Mouse (Mus musculus) ES-E14 (cell line): ENCODE measurements around the gene Kcnk5. TPM values are rescaled to one million over a fixed set of nuclear protein-coding genes. Genes with fewer than 3 reads are reported as not detected.

Source experiments
- DNase-seq: peaks from one replicate; pipeline ENCODE4 v3.0.0-alpha.2; 2013; ENCODE audit warnings: low read depth, low spot score
- H3K27ac ChIP-seq: 2 replicates; pipeline ENCODE4 v1.5.1; 2012; ENCODE audit warnings: low read depth, mild to moderate bottlenecking, low read length, moderate library complexity, mixed read lengths; ENCODE audit not compliant: poor library complexity, insufficient read depth, severe bottlenecking
- H3K36me3 ChIP-seq: 2 replicates; pipeline ENCODE4 v1.6.1; 2012; ENCODE audit warnings: mild to moderate bottlenecking, low read length, moderate library complexity, mixed read lengths; ENCODE audit not compliant: control insufficient read depth, poor library complexity, insufficient read depth, severe bottlenecking
- H3K4me1 ChIP-seq, 2 experiments: fragments of 150-350 bp in 1 of 2; sonication (generic) in 1 of 2; 2 replicates each; pipeline ENCODE4 v1.6.1; 2012; ENCODE audit warnings: low read length in 2 of 2, mild to moderate bottlenecking in 1 of 2, mixed read lengths in 1 of 2; ENCODE audit not compliant: control insufficient read depth in 2 of 2, insufficient read depth in 2 of 2, poor library complexity in 1 of 2
- H3K4me3 ChIP-seq, 2 experiments: fragments of 150-350 bp in 1 of 2; sonication (generic) in 1 of 2; 2 replicates each; pipeline ENCODE4 v1.5.1; 2012; ENCODE audit warnings: low read length in 2 of 2, low read depth in 1 of 2, mild to moderate bottlenecking in 1 of 2, mixed read lengths in 1 of 2; ENCODE audit not compliant: insufficient read depth in 1 of 2, poor library complexity in 1 of 2, severe bottlenecking in 1 of 2
- H3K9ac ChIP-seq: 2 replicates; pipeline ENCODE4 v1.6.1; 2012; ENCODE audit warnings: low read depth, mild to moderate bottlenecking, low read length, mixed read lengths; ENCODE audit not compliant: poor library complexity, insufficient read depth, severe bottlenecking
- H3K9me3 ChIP-seq: fragments of 150-350 bp; sonication (generic); 2 replicates; pipeline ENCODE4 v1.6.1; 2012; ENCODE audit warnings: low read depth, mild to moderate bottlenecking, low read length; ENCODE audit not compliant: control insufficient read depth, insufficient read depth
- CHD2 ChIP-seq: IDR thresholded peaks from 2 replicates; pipeline ENCODE4 v1.6.1; 2014; ENCODE audit warnings: mild to moderate bottlenecking, low read depth, low read length, inconsistent platforms
- HCFC1 ChIP-seq: IDR thresholded peaks from 2 replicates; pipeline ENCODE4 v1.6.1; 2012; ENCODE audit warnings: low read length, inconsistent platforms, borderline replicate concordance; ENCODE audit not compliant: insufficient read depth
- MAFK ChIP-seq: IDR thresholded peaks from 2 replicates; pipeline ENCODE4 v1.6.1; 2014; ENCODE audit warnings: mild to moderate bottlenecking, low read depth, low read length, inconsistent platforms; ENCODE audit not compliant: insufficient read depth
- ZC3H11A ChIP-seq: IDR thresholded peaks from 2 replicates; pipeline ENCODE4 v1.6.1; 2012; ENCODE audit warnings: low read depth, mild to moderate bottlenecking, inconsistent platforms, low read length, borderline replicate concordance
- ZNF384 ChIP-seq: IDR thresholded peaks from 2 replicates; pipeline ENCODE4 v1.6.1; 2012; ENCODE audit warnings: low read depth, low read length, inconsistent platforms
- in situ Hi-C, 2 experiments: fragments of 600-800 bp; cut with MboI; formaldehyde crosslinking; loops; one replicate each; pipeline ENCODE4 v1.15.1; 2025; ENCODE audit warnings: low sequenced_read_pairs in 2 of 2, inconsistent platforms in 1 of 2; ENCODE audit not compliant: unreplicated experiment in 2 of 2
- total RNA-seq: library from RNA; depleted of rRNA; stranded (reverse); fragments of 300-350 nt; gene quantifications from 2 replicates; pipeline ENCODE4 v1.2.3, GENCODE M21; 2012

Kcnk5 gene
- total RNA-seq, 1 experiment, result 68.6 TPM

GRCm38 (mm10) chr14:20209926-20210325, 28.3 kb upstream of the Kcnk5 start:
- no peak overlapping the region for H3K27ac ChIP-seq
- H3K4me3 ChIP-seq, result no peak overlapping the region
- no peak for TF ChIP-seq ZNF384
- TF ChIP-seq CHD2, result no peak
- TF ChIP-seq ZC3H11A, result no peak
- no peak for TF ChIP-seq HCFC1
- no peak for TF ChIP-seq MAFK
- no peak for DNase-seq
- H3K9ac ChIP-seq, result no peak overlapping the region
- peaks cover 6 to 19% of the 10 kb centered on the region in 2 experiments for H3K4me1 ChIP-seq
- no peaks in the 10 kb centered on the region for H3K36me3 ChIP-seq
- in situ Hi-C loops, result no loop called here
- H3K9me3 ChIP-seq, result no peaks in the 10 kb centered on the region

GRCm38 (mm10) chr14:20208435-20208834, 26.8 kb upstream of the Kcnk5 start:
- Histone ChIP-seq H3K36me3 (no peaks in the 10 kb centered on the region), H3K27ac (no peak overlapping the region), H3K9me3 (no peaks in the 10 kb centered on the region), H3K4me3 (no peak overlapping the region), H3K9ac (no peak overlapping the region), H3K4me1 (peaks cover 0 to 10% of the 10 kb centered on the region in 2 experiments; a peak in 3 of 4 replicates)
- TF ChIP-seq ZC3H11A, result no peak
- TF ChIP-seq ZNF384, result no peak
- no peak for TF ChIP-seq CHD2
- TF ChIP-seq MAFK, result no peak
- no peak for TF ChIP-seq HCFC1
- no peak for DNase-seq
- in situ Hi-C loops, result no loop called here

- no peak overlapping the region for H3K9ac ChIP-seq
- H3K36me3 ChIP-seq, result no peaks in the 10 kb centered on the region
- in situ Hi-C loops, result no loop called here
- H3K4me3 ChIP-seq, result no peak overlapping the region
- no peaks in the 10 kb centered on the region for H3K9me3 ChIP-seq
- no peak overlapping the region for H3K27ac ChIP-seq
- H3K4me1 ChIP-seq, result peaks cover 2 to 5% of the 10 kb centered on the region in 2 experiments; a peak in 2 of 4 replicates
- DNase-seq, result no peak
- TF ChIP-seq ZC3H11A (no peak), MAFK (no peak), HCFC1 (no peak), ZNF384 (no peak), CHD2 (no peak)
These were observed 24.1 kb upstream of the Kcnk5 start for GRCm38 (mm10) chr14:20205747-20206146.

DNA sequence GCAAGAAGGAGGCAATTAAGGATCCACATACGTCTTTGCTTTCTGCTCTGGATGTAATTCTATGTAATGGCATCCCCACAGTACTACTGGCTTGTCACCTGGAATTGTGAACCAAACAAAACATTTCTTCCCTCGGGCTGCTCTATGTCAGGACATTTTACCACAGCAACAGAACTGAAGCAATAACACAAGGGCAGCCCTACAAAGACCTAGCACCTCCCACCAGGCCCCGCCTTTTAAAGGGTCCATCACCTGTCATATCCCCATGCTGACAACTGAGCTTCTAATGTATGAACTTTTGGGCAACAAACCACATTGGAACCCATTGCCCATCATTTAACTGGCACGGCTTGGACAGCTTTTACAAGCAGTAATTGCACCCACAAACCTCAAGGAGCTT, 21.7 kb upstream of the Kcnk5 start:
- no peak overlapping the region for H3K4me3 ChIP-seq
- H3K9ac ChIP-seq, result no peak overlapping the region
- in situ Hi-C loops, result no loop called here

More for the DNA sequence above, 21.7 kb upstream of the Kcnk5 start:
- H3K36me3 ChIP-seq, result no peaks in the 10 kb centered on the region
- TF ChIP-seq HCFC1 (no peak), ZC3H11A (no peak), CHD2 (no peak), ZNF384 (no peak), MAFK (no peak)
- no peak for DNase-seq
- peaks cover 2 to 3% of the 10 kb centered on the region in 2 experiments; a peak in 2 of 4 replicates for H3K4me1 ChIP-seq
- no peaks in the 10 kb centered on the region for H3K9me3 ChIP-seq
- no peak overlapping the region for H3K27ac ChIP-seq
